Mouse (Mus musculus) forebrain, embryonic 11.5 days (tissue): ENCODE measurements around the gene Aasdh. TPM values are rescaled to one million over a fixed set of nuclear protein-coding genes. Genes with fewer than 3 reads are reported as not detected.

Source experiments
- ATAC-seq: fragments of 200-750 bp; cut with Nextera tagmentation; replicated peaks from 2 replicates; pipeline ENCODE4 v1.8.0; 2017; ENCODE audit warnings: moderate TSS enrichment; ENCODE audit not compliant: low FRiP score
- DNase-seq: peaks from one replicate; pipeline ENCODE4 v3.0.0-alpha.2; 2017; ENCODE audit warnings: low spot score
- H3K27ac ChIP-seq: fragments of 300-500 bp; sonication (generic); 2 replicates; pipeline ENCODE4 v1.5.1; 2014; ENCODE audit warnings: low read depth, low read length
- H3K27me3 ChIP-seq: fragments of 300-500 bp; sonication (generic); 2 replicates; pipeline ENCODE4 v1.6.1; 2014; ENCODE audit warnings: mild to moderate bottlenecking, low read length, mixed read lengths; ENCODE audit not compliant: control insufficient read depth, insufficient read depth
- H3K36me3 ChIP-seq: fragments of 300-500 bp; sonication (generic); 2 replicates; pipeline ENCODE4 v1.6.1; 2014; ENCODE audit warnings: mild to moderate bottlenecking, low read length, moderate library complexity, mixed read lengths; ENCODE audit not compliant: control insufficient read depth, insufficient read depth
- H3K4me1 ChIP-seq: fragments of 300-500 bp; sonication (generic); replicated peaks from 2 replicates; pipeline ENCODE4 v1.6.1; 2014; ENCODE audit warnings: low read length, mixed read lengths; ENCODE audit not compliant: control insufficient read depth, insufficient read depth
- H3K4me2 ChIP-seq: fragments of 300-500 bp; sonication (generic); 2 replicates; pipeline ENCODE4 v1.6.1; 2014; ENCODE audit warnings: low read depth, mild to moderate bottlenecking, low read length, moderate library complexity, mixed read lengths; ENCODE audit not compliant: severe bottlenecking
- H3K4me3 ChIP-seq: fragments of 300-500 bp; sonication (generic); 2 replicates; pipeline ENCODE4 v1.5.1; 2014; ENCODE audit warnings: low read depth, low read length
- H3K9ac ChIP-seq: fragments of 300-500 bp; sonication (generic); 2 replicates; pipeline ENCODE4 v1.6.1; 2014; ENCODE audit warnings: low read length
- H3K9me3 ChIP-seq: fragments of 300-500 bp; sonication (generic); 2 replicates; pipeline ENCODE4 v1.6.1; 2016; ENCODE audit warnings: low read length, mixed read lengths; ENCODE audit not compliant: control insufficient read depth
- WGBS: fragments of 180-500 bp; shearing (Covaris S2); extraction: QIAGEN DNeasy Blood & Tissue Kit; methylation state at CpG from one replicate; pipeline ENCODE4 v1.1.7; 2014; 5-methylcytosine and 5-hydroxymethylcytosine counted together
- polyA plus RNA-seq: library from polyadenylated mRNA; unstranded; fragments of >200 nt; fragmentation: Nextera tagmentation; extraction: Ambion mirVana; gene quantifications from 2 replicates; pipeline ENCODE4 v1.2.1, GENCODE M21; 2014

Gene Aasdh
- polyA plus RNA-seq, 1 experiment from 2014 or later: 27.5 TPM

GRCm38 (mm10) chr5:76841859-76842258, 63.5 kb downstream of the Aasdh start:
- ATAC-seq: no peak
- no peaks in the 10 kb centered on the region for H3K27me3 ChIP-seq

GRCm38 (mm10) chr5:76839786-76840185, 65.5 kb downstream of the Aasdh start:
- H3K36me3 ChIP-seq: no peaks in the 10 kb centered on the region
- no peaks in the 10 kb centered on the region for H3K4me1 ChIP-seq
- H3K4me2 ChIP-seq: no peak overlapping the region
- no peaks in the 10 kb centered on the region for H3K27me3 ChIP-seq
- 93% methylated on average over 6 of the region's 6 CpGs for WGBS
- ATAC-seq (no peak), DNase-seq (no peak)
- H3K9ac ChIP-seq: no peak overlapping the region
- H3K9me3 ChIP-seq: no peaks in the 10 kb centered on the region
- H3K4me3 ChIP-seq: no peak overlapping the region
- H3K27ac ChIP-seq: no peak overlapping the region

More at GRCm38 (mm10) chr5:76841859-76842258, 63.5 kb downstream of the Aasdh start:
- Histone ChIP-seq H3K4me2 (no peak overlapping the region), H3K27ac (no peak overlapping the region), H3K9me3 (no peaks in the 10 kb centered on the region), H3K4me1 (no peaks in the 10 kb centered on the region), H3K9ac (no peak overlapping the region), H3K4me3 (no peak overlapping the region), H3K36me3 (no peaks in the 10 kb centered on the region)
- DNase-seq: no peak
- WGBS: 85% methylated on average over 2 of the region's 2 CpGs

GRCm38 (mm10) chr5:76837018-76837417, 68.3 kb downstream of the Aasdh start:
- no peak overlapping the region for H3K9ac ChIP-seq
- H3K4me2 ChIP-seq: no peak overlapping the region
- H3K36me3 ChIP-seq: no peaks in the 10 kb centered on the region
- H3K27me3 ChIP-seq: no peaks in the 10 kb centered on the region
- DNase-seq (no peak), ATAC-seq (no peak; the same call in 1 of the 2 replicates)
- H3K4me3 ChIP-seq: no peak overlapping the region
- no peak overlapping the region for H3K27ac ChIP-seq
- H3K9me3 ChIP-seq: no peaks in the 10 kb centered on the region
- H3K4me1 ChIP-seq: no peaks in the 10 kb centered on the region; the same call in 1 of the 2 replicates
- 53% methylated on average over 5 of the region's 5 CpGs for WGBS

GRCm38 (mm10) chr5:76832529-76833210, 72.6 kb downstream of the Aasdh start:
- H3K27ac ChIP-seq: peak overlapping the region; percentile 32; the same call in 1 of the 2 replicates
- H3K27me3 ChIP-seq: no peaks in the 10 kb centered on the region
- H3K4me3 ChIP-seq: no peak overlapping the region
- peaks cover 2% of the 10 kb centered on the region; the same call in 1 of the 2 replicates for H3K4me1 ChIP-seq
- ATAC-seq (no peak), DNase-seq (no peak)
- H3K4me2 ChIP-seq: no peak overlapping the region
- H3K9ac ChIP-seq: no peak overlapping the region
- WGBS: 63% methylated on average over 17 of the region's 17 CpGs
- no peaks in the 10 kb centered on the region for H3K36me3 ChIP-seq
- H3K9me3 ChIP-seq: no peaks in the 10 kb centered on the region

- H3K4me2 ChIP-seq: no peak overlapping the region
- no peak overlapping the region for H3K9ac ChIP-seq
- WGBS: 54% methylated on average over 7 of the region's 7 CpGs
- H3K36me3 ChIP-seq: no peaks in the 10 kb centered on the region
- ATAC-seq: peak; percentile 79
- no peak overlapping the region for H3K4me3 ChIP-seq
- no peaks in the 10 kb centered on the region for H3K27me3 ChIP-seq
- H3K9me3 ChIP-seq: no peaks in the 10 kb centered on the region
- DNase-seq: peak; percentile 69
- H3K27ac ChIP-seq: peak overlapping the region; percentile 58
- H3K4me1 ChIP-seq: peaks cover 2% of the 10 kb centered on the region; the same call in 1 of the 2 replicates
Measured at GRCm38 (mm10) chr5:76828527-76829240, 76.6 kb downstream of the Aasdh start.

Other genes with a start within 250 kb of the Aasdh start
- gene C530008M17Rik, start 249.0 kb downstream of the Aasdh start, polyA plus RNA-seq: 39.8 and 40.6 TPM in 2 replicates
- 456 and 462 TPM in 2 replicates for gene Paics, start 45.8 kb upstream of the Aasdh start, polyA plus RNA-seq
- 46.1 and 50.1 TPM in 2 replicates for gene Ppat, start 46.1 kb upstream of the Aasdh start, polyA plus RNA-seq
- gene Srp72, start 69.2 kb upstream of the Aasdh start, polyA plus RNA-seq: 72.4 and 77.1 TPM in 2 replicates
- gene Arl9, start 98.5 kb upstream of the Aasdh start, polyA plus RNA-seq: not detected in 2 replicates
- 0.23 and 0.37 TPM in 2 replicates for gene Thegl, start 110.5 kb upstream of the Aasdh start, polyA plus RNA-seq
- 0.63 and 0.87 TPM in 2 replicates for gene Hopx, start 209.6 kb upstream of the Aasdh start, polyA plus RNA-seq